Comparison of ENCODE assay signal across 28 mouse cellular contexts in genomic region chr5:114518012-114518411, GRCm38 (mm10).
"Had no signal": no experiment of that assay in that cellular context is flagged by ENCODE, and none has a peak within 500 bp of the region (broad histone marks: within the 10 kb centered on the region; RNA-seq: fewer than 3 reads in every experiment).

No protein-coding gene starts in this region.

- H3K27ac ChIP-seq: heart, adult 2 months; heart, embryonic 13.5 days; heart, embryonic 15.5 days; hindbrain, embryonic 13.5 days; hindbrain, embryonic 15.5 days; hindbrain, postnatal 0 days; kidney, embryonic 15.5 days; kidney, postnatal 0 days; limb, embryonic 10.5 days; limb, embryonic 12.5 days; liver, embryonic 13.5 days; liver, embryonic 15.5 days had no signal

- H3K27me3 ChIP-seq: hindbrain, embryonic 15.5 days had no signal

- ATAC-seq: hindbrain, postnatal 0 days; intestine, embryonic 16.5 days; liver, postnatal 0 days had no signal

- H3K4me2 ChIP-seq: heart, embryonic 11.5 days; heart, embryonic 13.5 days; heart, embryonic 15.5 days; hindbrain, embryonic 13.5 days; hindbrain, embryonic 15.5 days; kidney, embryonic 15.5 days; limb, embryonic 12.5 days; liver, embryonic 11.5 days; liver, embryonic 13.5 days; liver, embryonic 15.5 days had no signal

- DNase-seq: gastrocnemius, postnatal 10 days; gastrocnemius, postnatal 25 days; heart, adult 2 months; heart, postnatal 14 days; heart, postnatal 36 days; kidney, adult 11 months; kidney, adult 2 months; kidney, adult 9 months; kidney, postnatal 14 days; kidney, postnatal 36 days; layer of hippocampus, adult 9-11 months; layer of hippocampus, postnatal 36 days; liver; liver, embryonic 13.5 days; liver, postnatal 0 days had no signal

- H3K9ac ChIP-seq: heart, embryonic 13.5 days; heart, embryonic 15.5 days; hindbrain, embryonic 13.5 days; hindbrain, embryonic 15.5 days; kidney, embryonic 15.5 days; limb, embryonic 12.5 days; liver, embryonic 13.5 days; liver, embryonic 15.5 days; liver, postnatal 0 days had no signal

- H3K4me3 ChIP-seq: heart, adult 2 months; heart, embryonic 13.5 days; heart, embryonic 15.5 days; hindbrain, embryonic 13.5 days; hindbrain, embryonic 15.5 days; kidney, embryonic 15.5 days; limb, embryonic 10.5 days; limb, embryonic 12.5 days; liver, embryonic 13.5 days; liver, embryonic 15.5 days had no signal

- H3K36me3 ChIP-seq: heart, embryonic 13.5 days; heart, embryonic 15.5 days; hindbrain, embryonic 13.5 days; hindbrain, embryonic 15.5 days; kidney, embryonic 15.5 days; limb, embryonic 10.5 days; limb, embryonic 12.5 days; liver, embryonic 13.5 days; liver, embryonic 15.5 days had no signal

- H3K4me1 ChIP-seq: heart, embryonic 15.5 days; liver, embryonic 13.5 days; liver, embryonic 15.5 days had no signal

- H3K9me3 ChIP-seq: heart, embryonic 13.5 days; heart, embryonic 15.5 days; hindbrain, embryonic 13.5 days; hindbrain, embryonic 15.5 days; kidney, embryonic 15.5 days; limb, embryonic 10.5 days; limb, embryonic 12.5 days; liver, embryonic 13.5 days; liver, embryonic 15.5 days had no signal
